Mouse (Mus musculus) adrenal gland, postnatal 4 days (tissue): ENCODE measurements around the gene Ass1. TPM values are rescaled to one million over a fixed set of nuclear protein-coding genes. Genes with fewer than 3 reads are reported as not detected.
"Not testable (repeated sequence)": the region's sequence is repeated elsewhere in the genome, so short reads cannot be mapped to it uniquely, and the experiment has no call there.

Experiments used
- DNase-seq, 2 experiments: peaks; one replicate each; pipeline ENCODE4 v3.0.0; 2021 to 2022; ENCODE audit warnings: low spot score in 2 of 2, mixed read lengths in 2 of 2
- total RNA-seq, 2 experiments: library from RNA; stranded (reverse); gene quantifications; 2 replicates each; pipeline ENCODE4 v1.2.3; 2021

Gene Ass1
- total RNA-seq, 2 experiments from 2014 or later, result 53.1 to 95.2 TPM

- DNase-seq, result no peak
Measured at GRCm38 (mm10) chr2:31521800-31522335, 51.9 kb downstream of the Ass1 start.

GRCm38 (mm10) chr2:31524641-31525040 is 54.6 kb downstream of the Ass1 start:
- DNase-seq, result no peak

GRCm38 (mm10) chr2:31525778-31526177 is 55.8 kb downstream of the Ass1 start:
- no peak for DNase-seq

GRCm38 (mm10) chr2:31530201-31530600 is 60.2 kb downstream of the Ass1 start:
- no peak for DNase-seq

GRCm38 (mm10) chr2:31537054-31537453 is 67.0 kb downstream of the Ass1 start:
- DNase-seq, result no peak

GRCm38 (mm10) chr2:31538745-31539144 is 68.7 kb downstream of the Ass1 start:
- no peak for DNase-seq

GRCm38 (mm10) chr2:31541581-31541980 is 71.6 kb downstream of the Ass1 start:
- no peak for DNase-seq

- no peak for DNase-seq
Measured at GRCm38 (mm10) chr2:31547726-31548125, 77.7 kb downstream of the Ass1 start.

- no peak for DNase-seq
Measured at GRCm38 (mm10) chr2:31550503-31550902, 80.5 kb downstream of the Ass1 start.

- DNase-seq, result not testable (repeated sequence)
Measured at GRCm38 (mm10) chr2:31551351-31551750, 81.3 kb downstream of the Ass1 start.

GRCm38 (mm10) chr2:31551971-31552370 is 82.0 kb downstream of the Ass1 start:
- DNase-seq, result no peak

- no peak for DNase-seq
Measured at GRCm38 (mm10) chr2:31554619-31555018, 84.6 kb downstream of the Ass1 start.

Other genes with a start within 250 kb of the Ass1 start
- 10 to 100 TPM in 1 of 2 experiments, 1 to 10 TPM in 1; 8.0 to 15.4 TPM for gene Ncs1, start 224.4 kb upstream of the Ass1 start, total RNA-seq
- 1 to 10 TPM; 2.7 TPM for gene Hmcn2, start 155.8 kb upstream of the Ass1 start, total RNA-seq
- 10 to 100 TPM; 87.0 to 91.6 TPM for gene Fubp3, start 102.4 kb downstream of the Ass1 start, total RNA-seq
- not detected for gene Prdm12, start 169.8 kb downstream of the Ass1 start, total RNA-seq
- 10 to 100 TPM; 32.9 to 37.4 TPM for gene Exosc2, start 200.5 kb downstream of the Ass1 start, total RNA-seq
- gene Abl1, start 218.2 kb downstream of the Ass1 start, total RNA-seq, result 100 to 1,000 TPM; 109 to 112 TPM